Mouse (Mus musculus) forebrain, embryonic 14.5 days (tissue): ENCODE measurements around the gene Abhd2. TPM values are rescaled to one million over a fixed set of nuclear protein-coding genes. Genes with fewer than 3 reads are reported as not detected.
A peak's percentile ranks its signal among the peaks of the same experiment; 100 is the strongest.

ENCODE experiments used
- ATAC-seq: fragments of 200-750 bp; cut with Nextera tagmentation; 2 replicates; pipeline ENCODE4 v1.8.0; 2017; ENCODE audit warnings: mild to moderate bottlenecking, moderate library complexity
- DNase-seq: peaks from one replicate; pipeline ENCODE4 v3.0.0-alpha.2; 2015; ENCODE audit warnings: low spot score
- H3K27ac ChIP-seq: fragments of 300-500 bp; sonication (generic); 2 replicates; pipeline ENCODE4 v1.5.1; 2014; ENCODE audit warnings: low read depth, mild to moderate bottlenecking, control low read depth, low read length, moderate library complexity
- H3K27me3 ChIP-seq: fragments of 300-500 bp; sonication (generic); replicated peaks from 2 replicates; pipeline ENCODE4 v1.6.1; 2014; ENCODE audit warnings: low read length, control low read depth, mixed read lengths; ENCODE audit not compliant: control insufficient read depth, insufficient read depth
- H3K36me3 ChIP-seq: fragments of 300-500 bp; sonication (generic); 2 replicates; pipeline ENCODE4 v1.6.1; 2014; ENCODE audit warnings: low read length, control low read depth; ENCODE audit not compliant: control insufficient read depth, insufficient read depth
- H3K4me1 ChIP-seq: fragments of 300-500 bp; sonication (generic); 2 replicates; pipeline ENCODE4 v1.6.1; 2014; ENCODE audit warnings: antibody characterized with exemption, low read length, control low read depth; ENCODE audit not compliant: control insufficient read depth, insufficient read depth
- H3K4me2 ChIP-seq: fragments of 300-500 bp; sonication (generic); 2 replicates; pipeline ENCODE4 v1.6.1; 2014; ENCODE audit warnings: mild to moderate bottlenecking, control low read depth, low read length
- H3K4me3 ChIP-seq: fragments of 300-500 bp; sonication (generic); 2 replicates; pipeline ENCODE4 v1.5.1; 2014; ENCODE audit warnings: low read depth, low read length, control low read depth
- H3K9ac ChIP-seq: fragments of 300-500 bp; sonication (generic); 2 replicates; pipeline ENCODE4 v1.6.1; 2014; ENCODE audit warnings: mild to moderate bottlenecking, low read length, control low read depth, moderate library complexity
- H3K9me3 ChIP-seq: fragments of 300-500 bp; sonication (generic); replicated peaks from 2 replicates; pipeline ENCODE4 v1.6.1; 2016; ENCODE audit warnings: low read length, control low read depth, mixed read lengths; ENCODE audit not compliant: control insufficient read depth
- WGBS: fragments of 180-500 bp; shearing (Covaris S2); extraction: QIAGEN DNeasy Blood & Tissue Kit; methylation state at CpG from one replicate; pipeline ENCODE4 v1.1.7; 2014; 5-methylcytosine and 5-hydroxymethylcytosine counted together
- polyA plus RNA-seq: library from polyadenylated mRNA; unstranded; fragments of >200 nt; fragmentation: Nextera tagmentation; extraction: Ambion mirVana; gene quantifications from 2 replicates; pipeline ENCODE4 v1.2.1, GENCODE M21; 2014

Gene Abhd2
- polyA plus RNA-seq, 1 experiment from 2014 or later = 22.3 TPM

DNA sequence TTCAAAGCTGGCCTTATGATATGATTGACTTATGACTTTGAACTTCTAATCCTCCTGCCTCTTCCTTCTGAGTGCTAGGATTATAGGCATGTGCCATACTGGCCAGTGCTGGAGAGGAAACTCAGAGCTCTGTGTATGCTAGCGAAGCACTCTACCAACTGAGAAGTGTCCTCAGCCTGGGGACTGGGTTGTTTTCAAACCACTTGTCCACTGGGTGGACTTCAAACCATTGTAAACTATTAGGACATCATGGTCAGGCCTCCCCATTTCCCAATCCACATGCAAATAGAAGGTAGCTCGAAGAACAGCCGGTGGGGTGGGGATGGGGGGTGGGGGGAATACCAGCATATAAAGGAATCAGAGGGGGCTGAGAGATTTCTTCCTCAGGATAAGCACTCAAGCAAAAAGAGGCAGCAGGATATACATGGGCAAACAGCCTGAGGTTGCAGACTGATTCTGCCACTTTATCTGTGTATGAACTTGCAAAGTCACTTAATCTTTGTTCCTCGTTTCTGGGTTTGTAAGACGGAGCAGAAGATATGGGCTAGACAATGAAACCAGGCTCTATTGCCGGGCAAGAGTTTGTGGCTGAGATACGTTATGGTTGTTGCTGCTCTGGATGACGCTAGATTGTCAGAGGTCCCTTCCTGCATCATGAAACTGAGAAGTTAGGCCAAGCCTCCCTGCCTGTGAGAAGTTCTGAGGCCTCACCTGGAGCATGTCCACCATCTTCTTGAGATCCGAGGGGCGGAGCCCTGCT, 103.7 kb downstream of the Abhd2 start:
- 90% methylated on average over 10 of the region's 10 CpGs for WGBS
- Histone ChIP-seq H3K36me3 (peaks cover 12% of the 10 kb centered on the region), H3K9ac (no peak overlapping the region), H3K27ac (no peak overlapping the region), H3K4me1 (no peaks in the 10 kb centered on the region), H3K4me3 (no peak overlapping the region), H3K4me2 (no peak overlapping the region), H3K27me3 (no peaks in the 10 kb centered on the region), H3K9me3 (no peaks in the 10 kb centered on the region)
- no peak for DNase-seq
- ATAC-seq = no peak

DNA sequence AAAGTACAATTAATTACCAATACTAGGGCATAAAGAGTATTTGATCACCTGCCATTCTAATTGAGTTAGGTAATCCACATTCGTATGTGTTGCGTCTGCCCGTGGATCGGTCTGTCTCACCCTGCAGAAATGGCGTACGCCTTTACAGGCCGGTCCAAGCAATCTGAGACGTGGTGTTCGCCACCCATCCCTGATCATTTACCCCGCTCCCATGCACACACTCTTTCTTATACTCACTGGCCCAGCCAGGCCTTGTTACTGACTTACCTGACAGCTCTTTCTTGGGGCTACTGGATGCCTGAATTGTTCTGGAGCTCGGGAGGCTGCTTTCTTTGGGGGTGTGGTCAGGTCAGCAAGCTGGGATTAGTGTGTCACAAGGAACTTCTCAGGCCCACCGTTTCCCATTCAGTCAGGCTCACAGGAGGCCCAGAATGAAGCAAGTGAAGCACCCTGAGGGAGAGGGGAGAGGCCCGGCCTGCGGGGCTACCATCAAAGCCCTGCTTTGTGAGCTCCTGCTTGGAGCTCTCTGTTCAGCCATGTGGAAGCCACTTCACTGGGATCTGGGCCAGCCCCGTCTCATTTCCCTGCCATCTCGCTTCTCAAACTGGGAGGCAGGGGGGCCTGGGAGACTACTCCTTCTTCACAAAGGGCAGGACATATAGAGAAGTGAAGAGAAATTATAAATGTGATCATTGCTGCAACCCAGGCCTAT, 113.6 kb downstream of the Abhd2 start, which contains the start of gene Rlbp1:
Gene Rlbp1 (minus strand): TSS at position 627 of the 712 bp plus-strand sequence.
- WGBS = 27% methylated on average over 16 of the region's 16 CpGs
- DNase-seq = peak; percentile 84
- ATAC-seq = peak; percentile 93
- Histone ChIP-seq H3K36me3 (0 out of 2 replicates have a peak, but pooled peaks cover 5% of the 10 kb centered on the region), H3K4me1 (peaks cover 4% of the 10 kb centered on the region; the same call in 1 of the 2 replicates), H3K4me2 (peak within 1 kb of the TSS; percentile 29), H3K9ac (peak within 1 kb of the TSS; percentile 57), H3K27ac (peak within 1 kb of the TSS; percentile 85), H3K9me3 (no peaks in the 10 kb centered on the region), H3K27me3 (no peaks in the 10 kb centered on the region), H3K4me3 (peak within 1 kb of the TSS; percentile 17; the same call in 1 of the 2 replicates)

DNA sequence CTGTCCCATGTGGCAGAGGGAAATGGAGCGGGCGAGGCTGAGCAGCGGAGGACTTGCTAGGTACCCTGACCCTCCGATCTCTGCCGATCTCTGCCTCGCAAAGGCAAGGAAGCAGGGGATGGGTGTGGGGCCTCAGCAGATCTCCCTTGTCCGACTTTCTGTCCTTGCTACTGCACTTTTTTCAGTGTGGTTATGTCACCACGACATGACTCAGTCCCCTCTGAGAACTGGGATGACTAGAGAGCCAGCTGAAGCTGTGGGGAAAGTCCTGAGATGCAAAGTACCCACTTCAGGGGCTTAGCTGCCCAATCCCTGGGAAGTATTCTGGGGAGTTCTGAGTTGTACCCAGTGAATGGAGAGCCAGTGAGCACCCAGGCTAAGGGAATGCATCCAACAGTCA, 114.1 kb downstream of the Abhd2 start:
- H3K9ac ChIP-seq = peak overlapping the region; percentile 57; the same call in 1 of the 2 replicates

DNA sequence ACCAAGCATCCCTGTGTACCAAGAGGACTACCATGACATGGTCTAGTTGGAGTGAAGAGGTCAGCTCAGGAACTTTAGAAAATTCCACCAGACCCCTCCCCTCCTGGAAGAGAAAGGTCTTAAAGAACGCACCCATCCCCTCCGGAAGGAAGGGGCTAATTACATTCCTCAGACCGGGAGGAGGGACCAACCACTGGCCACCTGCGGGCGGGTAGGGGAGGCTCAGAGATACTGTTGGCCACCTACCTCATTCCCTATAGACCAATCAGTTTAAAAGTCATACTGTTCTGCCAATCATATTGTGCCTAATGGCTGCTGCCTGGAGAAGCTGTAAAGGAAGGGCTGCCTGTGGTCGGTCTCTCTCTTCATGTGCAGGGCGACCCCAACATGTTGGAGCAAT, 115.0 kb downstream of the Abhd2 start:
- DNase-seq = no peak
- H3K27me3 ChIP-seq = no peaks in the 10 kb centered on the region
- no peak overlapping the region for H3K4me2 ChIP-seq
- H3K4me3 ChIP-seq = no peak overlapping the region
- H3K9me3 ChIP-seq = no peaks in the 10 kb centered on the region
- no peak overlapping the region for H3K27ac ChIP-seq
- ATAC-seq = no peak
- WGBS = 58% methylated on average over 7 of the region's 7 CpGs
- H3K36me3 ChIP-seq = 0 out of 2 replicates have a peak, but pooled peaks cover 3% of the 10 kb centered on the region
- peaks cover 6% of the 10 kb centered on the region for H3K4me1 ChIP-seq
- no peak overlapping the region for H3K9ac ChIP-seq

More for the DNA sequence above, 114.1 kb downstream of the Abhd2 start:
- H3K4me3 ChIP-seq = no peak overlapping the region
- DNase-seq = no peak
- H3K4me2 ChIP-seq = peak overlapping the region; percentile 29
- no peak; the same call in 1 of the 2 replicates for ATAC-seq
- H3K27me3 ChIP-seq = no peaks in the 10 kb centered on the region
- H3K27ac ChIP-seq = peak overlapping the region; percentile 85
- peaks cover 4% of the 10 kb centered on the region; the same call in 1 of the 2 replicates for H3K4me1 ChIP-seq
- no peaks in the 10 kb centered on the region for H3K9me3 ChIP-seq
- WGBS = 41% methylated on average over 8 of the region's 8 CpGs
- 0 out of 2 replicates have a peak, but pooled peaks cover 5% of the 10 kb centered on the region for H3K36me3 ChIP-seq

DNA sequence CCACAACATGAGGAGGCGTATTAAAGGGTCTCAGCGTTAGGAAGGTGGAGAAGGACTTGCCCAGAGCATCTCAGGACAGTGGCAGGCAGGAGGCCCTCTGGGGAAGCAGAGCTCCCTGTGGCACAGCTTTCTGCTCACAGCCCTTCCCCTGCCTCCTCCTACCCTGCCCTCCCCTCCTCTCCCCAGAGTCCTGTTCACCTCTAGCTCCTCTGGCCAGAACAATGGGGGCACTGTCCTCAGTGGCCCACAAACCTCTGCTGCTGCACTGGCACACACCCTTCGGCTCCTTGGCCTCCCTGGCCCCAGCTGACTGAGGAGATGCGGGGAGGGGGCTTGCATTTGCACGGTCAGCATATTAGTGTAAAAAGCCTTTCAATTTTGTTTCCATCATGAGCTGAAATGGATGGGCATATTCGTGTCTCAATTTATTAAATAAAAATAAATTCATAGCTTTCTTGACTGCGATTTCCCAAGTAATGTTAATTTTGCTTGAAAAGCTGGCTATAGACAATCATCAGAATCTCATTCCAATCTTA, 115.7 kb downstream of the Abhd2 start:
- H3K4me3 ChIP-seq = no peak overlapping the region
- no peaks in the 10 kb centered on the region for H3K9me3 ChIP-seq
- H3K27me3 ChIP-seq = no peaks in the 10 kb centered on the region
- no peak overlapping the region for H3K27ac ChIP-seq
- no peak overlapping the region for H3K4me2 ChIP-seq
- no peaks in the 10 kb centered on the region for H3K36me3 ChIP-seq
- no peak overlapping the region for H3K9ac ChIP-seq
- ATAC-seq = no peak
- no peak for DNase-seq
- 55% methylated on average over 7 of the region's 7 CpGs for WGBS
- peaks cover 6% of the 10 kb centered on the region for H3K4me1 ChIP-seq

DNA sequence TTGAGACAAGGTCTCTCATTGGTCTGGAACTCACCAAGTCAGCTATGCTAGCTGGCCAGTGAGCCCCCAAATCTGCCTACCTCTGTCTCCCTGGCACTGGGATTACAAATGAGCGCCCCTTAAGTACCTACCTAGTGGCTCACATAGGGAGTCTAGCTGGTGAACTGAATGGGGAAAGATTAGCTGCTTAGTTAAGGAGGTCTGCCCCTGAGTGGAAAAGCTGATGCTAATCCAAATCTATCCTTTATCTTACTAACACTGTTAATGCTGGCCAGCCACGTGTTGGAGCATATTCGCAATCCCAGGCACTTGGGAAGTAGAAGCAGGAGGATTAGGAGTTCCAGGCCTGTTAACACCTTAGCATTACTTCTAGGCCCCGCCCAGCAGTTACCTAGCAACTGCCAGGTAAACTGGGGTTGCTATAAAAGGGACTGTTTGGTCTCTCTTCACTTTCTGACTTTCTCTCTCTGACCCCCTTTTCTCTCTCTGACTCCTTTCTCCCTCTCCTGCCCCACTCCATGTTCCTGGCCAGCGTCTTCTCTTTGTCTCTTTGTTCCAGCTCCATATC, 117.2 kb downstream of the Abhd2 start:
- Histone ChIP-seq H3K4me1 (peaks cover 6% of the 10 kb centered on the region), H3K27me3 (no peaks in the 10 kb centered on the region), H3K27ac (no peak overlapping the region), H3K4me2 (no peak overlapping the region), H3K9me3 (no peaks in the 10 kb centered on the region), H3K36me3 (no peaks in the 10 kb centered on the region), H3K4me3 (no peak overlapping the region), H3K9ac (no peak overlapping the region)
- DNase-seq (no peak), ATAC-seq (no peak)
- WGBS = 59% methylated on average over 5 of the region's 5 CpGs

DNA sequence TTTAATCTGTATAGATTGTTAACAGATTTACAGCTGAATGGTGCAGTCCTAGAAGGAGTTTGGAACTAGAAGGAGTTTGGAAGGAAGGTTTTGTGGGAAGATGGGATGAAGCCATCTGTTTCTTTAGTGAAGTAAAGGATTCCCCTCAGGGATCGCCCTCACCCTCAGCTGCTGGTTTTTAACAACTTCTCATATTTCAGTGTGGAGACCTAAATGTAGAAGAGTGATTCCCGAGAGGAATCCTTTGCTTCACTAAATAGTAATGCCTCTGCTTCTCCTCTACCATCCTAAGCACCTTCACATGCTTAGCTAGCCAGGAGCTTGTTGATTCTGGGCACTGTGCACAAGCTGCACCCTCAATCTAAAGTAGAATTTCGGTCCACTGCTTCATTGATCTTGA, 118.5 kb downstream of the Abhd2 start:
- Histone ChIP-seq H3K4me3 (peak overlapping the region; percentile 52), H3K9me3 (no peaks in the 10 kb centered on the region), H3K36me3 (no peaks in the 10 kb centered on the region), H3K27ac (peak overlapping the region; percentile 86), H3K4me1 (peaks cover 6% of the 10 kb centered on the region), H3K4me2 (peak overlapping the region; percentile 95), H3K27me3 (no peaks in the 10 kb centered on the region), H3K9ac (peak overlapping the region; percentile 72)
- ATAC-seq (no peak), DNase-seq (no peak)
- 11% methylated on average over 3 of the region's 3 CpGs for WGBS

DNA sequence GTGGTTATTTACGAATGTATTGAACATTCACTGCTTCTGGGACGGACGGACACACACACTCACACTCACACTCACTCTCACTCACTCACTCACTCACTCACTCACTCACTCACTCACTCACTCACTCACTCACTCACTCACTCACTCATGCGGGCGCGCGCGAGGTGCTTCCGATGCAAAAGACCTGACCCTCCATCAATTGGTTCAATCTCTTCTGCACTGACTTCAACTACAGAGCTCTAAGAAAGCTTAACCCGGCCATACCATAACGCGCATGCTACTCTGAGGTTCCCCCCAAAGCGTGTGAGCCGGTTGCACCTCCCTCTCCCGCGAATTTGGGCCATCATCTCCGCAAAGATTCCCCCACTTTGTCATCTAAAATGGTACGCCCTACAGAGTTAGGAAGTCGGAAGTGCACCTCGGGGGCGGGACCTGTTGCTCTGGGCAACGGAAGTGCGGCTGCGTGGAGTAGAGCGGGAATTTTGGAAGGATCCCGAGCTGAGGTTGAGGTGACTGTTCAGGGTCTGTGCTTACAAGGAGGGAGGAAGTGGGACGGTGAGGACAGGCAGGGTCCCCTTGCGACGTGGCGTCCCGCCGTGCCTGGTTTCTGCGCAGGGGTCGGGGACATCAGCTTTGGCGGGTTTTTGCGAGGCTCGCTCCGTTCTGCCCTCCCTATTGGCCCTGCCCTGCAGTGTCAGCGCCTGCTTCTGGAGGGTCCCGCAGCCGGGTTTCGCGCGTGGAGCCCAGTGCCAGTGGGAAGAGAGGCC, 119.1 kb downstream of the Abhd2 start, which contains the start of gene Fanci:
Gene Fanci (plus strand): TSS at position 47 of the 767 bp plus-strand sequence.
- H3K27ac ChIP-seq = peak within 1 kb of the TSS; percentile 86
- peak within 1 kb of the TSS; percentile 52 for H3K4me3 ChIP-seq
- H3K27me3 ChIP-seq = no peaks in the 10 kb centered on the region
- WGBS = under 1% methylated on average over 44 of the region's 44 CpGs
- no peaks in the 10 kb centered on the region for H3K9me3 ChIP-seq
- peak within 1 kb of the TSS; percentile 95 for H3K4me2 ChIP-seq
- DNase-seq (peak; percentile 97), ATAC-seq (peak; percentile 97)
- H3K36me3 ChIP-seq = no peaks in the 10 kb centered on the region
- peaks cover 3% of the 10 kb centered on the region for H3K4me1 ChIP-seq
- peak within 1 kb of the TSS; percentile 72 for H3K9ac ChIP-seq
